Mouse (Mus musculus) hindbrain, embryonic 11.5 days (tissue): ENCODE data around the gene S100a13. TPM values are rescaled to one million over a fixed set of nuclear protein-coding genes. Genes with fewer than 3 reads are reported as not detected.

Experiments used
- ATAC-seq: fragments of 200-750 bp; cut with Nextera tagmentation; 2 replicates; pipeline ENCODE4 v1.8.0; 2017; ENCODE audit warnings: mild to moderate bottlenecking, moderate TSS enrichment, moderate library complexity; ENCODE audit not compliant: low FRiP score
- DNase-seq: peaks from one replicate; pipeline ENCODE4 v3.0.0-alpha.2; 2015; ENCODE audit warnings: low spot score
- H3K27ac ChIP-seq: fragments of 300-500 bp; sonication (generic); 2 replicates; pipeline ENCODE4 v1.5.1; 2014; ENCODE audit warnings: mild to moderate bottlenecking, low read depth, low read length
- H3K27me3 ChIP-seq: fragments of 300-500 bp; sonication (generic); 2 replicates; pipeline ENCODE4 v1.6.1; 2014; ENCODE audit warnings: mild to moderate bottlenecking, low read length, moderate library complexity, mixed read lengths; ENCODE audit not compliant: control insufficient read depth, insufficient read depth
- H3K36me3 ChIP-seq: fragments of 300-500 bp; sonication (generic); 2 replicates; pipeline ENCODE4 v1.6.1; 2014; ENCODE audit warnings: mild to moderate bottlenecking, low read length, moderate library complexity, mixed read lengths; ENCODE audit not compliant: control insufficient read depth, insufficient read depth
- H3K4me1 ChIP-seq: fragments of 300-500 bp; sonication (generic); replicated peaks from 2 replicates; pipeline ENCODE4 v1.6.1; 2014; ENCODE audit warnings: low read length, mixed read lengths; ENCODE audit not compliant: control insufficient read depth, insufficient read depth
- H3K4me2 ChIP-seq: fragments of 300-500 bp; sonication (generic); replicated peaks from 2 replicates; pipeline ENCODE4 v1.6.1; 2014; ENCODE audit warnings: mild to moderate bottlenecking, low read depth, low read length
- H3K4me3 ChIP-seq: fragments of 300-500 bp; sonication (generic); 2 replicates; pipeline ENCODE4 v1.5.1; 2014; ENCODE audit warnings: low read depth, low read length
- H3K9ac ChIP-seq: fragments of 300-500 bp; sonication (generic); 2 replicates; pipeline ENCODE4 v1.6.1; 2014; ENCODE audit warnings: low read depth, low read length
- H3K9me3 ChIP-seq: fragments of 300-500 bp; sonication (generic); 2 replicates; pipeline ENCODE4 v1.6.1; 2016; ENCODE audit warnings: low read length; ENCODE audit not compliant: control insufficient read depth
- WGBS: fragments of 180-500 bp; shearing (Covaris S2); extraction: QIAGEN DNeasy Blood & Tissue Kit; methylation state at CpG from one replicate; pipeline ENCODE4 v1.1.7; 2014; 5-methylcytosine and 5-hydroxymethylcytosine counted together
- polyA plus RNA-seq: library from polyadenylated mRNA; unstranded; fragments of >200 nt; fragmentation: Nextera tagmentation; extraction: Ambion mirVana; gene quantifications from 2 replicates; pipeline ENCODE4 v1.2.1, GENCODE M21; 2014

S100a13 gene
- polyA plus RNA-seq, 1 experiment from 2014 or later: 15.0 TPM

- no peak overlapping the region for H3K9ac ChIP-seq
- ATAC-seq (no peak), DNase-seq (no peak)
- H3K27ac ChIP-seq: no peak overlapping the region
- H3K4me2 ChIP-seq: no peak overlapping the region
- no peak overlapping the region for H3K4me3 ChIP-seq
- no peaks in the 10 kb centered on the region for H3K27me3 ChIP-seq
- H3K36me3 ChIP-seq: no peaks in the 10 kb centered on the region
- 67% methylated on average over 8 of the region's 9 CpGs for WGBS
- no peaks in the 10 kb centered on the region for H3K9me3 ChIP-seq
- peaks cover 6% of the 10 kb centered on the region; the same call in 1 of the 2 replicates for H3K4me1 ChIP-seq
These were observed 1.1 kb upstream of the S100a13 start for GRCm38 (mm10) chr3:90512948-90513642.

- DNase-seq (peak; percentile 68), ATAC-seq (peak; percentile 38; the same call in 1 of the 2 replicates)
- no peaks in the 10 kb centered on the region for H3K9me3 ChIP-seq
- no peaks in the 10 kb centered on the region for H3K27me3 ChIP-seq
- peak overlapping the region; percentile 25 for H3K4me3 ChIP-seq
- H3K4me1 ChIP-seq: peaks cover 6% of the 10 kb centered on the region; the same call in 1 of the 2 replicates
- no peaks in the 10 kb centered on the region for H3K36me3 ChIP-seq
- H3K4me2 ChIP-seq: peak overlapping the region; percentile 59
- H3K9ac ChIP-seq: 0 out of 2 replicates have a peak overlapping the region, but pooled peaks have one; percentile 34
- H3K27ac ChIP-seq: no peak overlapping the region
- WGBS: 1% methylated on average over 10 of the region's 10 CpGs
These were observed 456 bp downstream of the S100a13 start for GRCm38 (mm10) chr3:90514691-90515090.

GRCm38 (mm10) chr3:90515242-90515641, 1.0 kb downstream of the S100a13 start:
- no peaks in the 10 kb centered on the region for H3K27me3 ChIP-seq
- DNase-seq (no peak), ATAC-seq (no peak)
- 52% methylated on average over 1 of the region's 1 CpGs for whole genome bisulfite sequencing
- peaks cover 6% of the 10 kb centered on the region; the same call in 1 of the 2 replicates for H3K4me1 ChIP-seq
- H3K27ac ChIP-seq: no peak overlapping the region
- H3K36me3 ChIP-seq: no peaks in the 10 kb centered on the region
- H3K4me2 ChIP-seq: peak overlapping the region; percentile 59
- H3K4me3 ChIP-seq: peak overlapping the region; percentile 25; the same call in 1 of the 2 replicates
- no peak overlapping the region for H3K9ac ChIP-seq
- H3K9me3 ChIP-seq: no peaks in the 10 kb centered on the region

GRCm38 (mm10) chr3:90515789-90516188, 1.6 kb downstream of the S100a13 start:
- 90% methylated on average over 4 of the region's 4 CpGs for WGBS
- H3K9ac ChIP-seq: no peak overlapping the region
- DNase-seq (no peak), ATAC-seq (no peak)
- no peaks in the 10 kb centered on the region for H3K27me3 ChIP-seq
- H3K4me3 ChIP-seq: no peak overlapping the region
- no peaks in the 10 kb centered on the region for H3K36me3 ChIP-seq
- no peaks in the 10 kb centered on the region for H3K9me3 ChIP-seq
- H3K27ac ChIP-seq: no peak overlapping the region
- H3K4me1 ChIP-seq: peaks cover 6% of the 10 kb centered on the region; the same call in 1 of the 2 replicates
- H3K4me2 ChIP-seq: no peak overlapping the region

GRCm38 (mm10) chr3:90517711-90518110, 3.5 kb downstream of the S100a13 start:
- no peak for ATAC-seq
- Histone ChIP-seq H3K27ac (no peak overlapping the region), H3K9me3 (no peaks in the 10 kb centered on the region), H3K4me3 (no peak overlapping the region), H3K36me3 (no peaks in the 10 kb centered on the region), H3K4me1 (peaks cover 6% of the 10 kb centered on the region; the same call in 1 of the 2 replicates), H3K9ac (no peak overlapping the region), H3K27me3 (no peaks in the 10 kb centered on the region), H3K4me2 (no peak overlapping the region)
- WGBS: 86% methylated on average over 4 of the region's 4 CpGs
- DNase-seq: no peak

GRCm38 (mm10) chr3:90525421-90525820, 11.2 kb downstream of the S100a13 start:
- Histone ChIP-seq H3K4me1 (no peaks in the 10 kb centered on the region), H3K27me3 (no peaks in the 10 kb centered on the region), H3K4me3 (no peak overlapping the region), H3K9ac (no peak overlapping the region), H3K4me2 (no peak overlapping the region), H3K36me3 (no peaks in the 10 kb centered on the region), H3K9me3 (no peaks in the 10 kb centered on the region), H3K27ac (no peak overlapping the region)
- WGBS: 65% methylated on average over 4 of the region's 4 CpGs
- DNase-seq (peak; percentile 39), ATAC-seq (no peak)

GRCm38 (mm10) chr3:90526076-90526475, 11.8 kb downstream of the S100a13 start:
- 87% methylated on average over 2 of the region's 2 CpGs for WGBS
- Histone ChIP-seq H3K9ac (no peak overlapping the region), H3K27ac (no peak overlapping the region), H3K4me3 (no peak overlapping the region), H3K9me3 (no peaks in the 10 kb centered on the region), H3K4me1 (no peaks in the 10 kb centered on the region), H3K36me3 (no peaks in the 10 kb centered on the region), H3K4me2 (no peak overlapping the region), H3K27me3 (no peaks in the 10 kb centered on the region)
- no peak for ATAC-seq
- DNase-seq: no peak

GRCm38 (mm10) chr3:90526580-90526979, 12.3 kb downstream of the S100a13 start, which contains the start of gene S100a14:
Gene S100a14, plus strand, starts transcription at chr3:90526856.
- no peak for DNase-seq
- WGBS: 75% methylated on average over 5 of the region's 5 CpGs

GRCm38 (mm10) chr3:90527291-90527873, 13.1 kb downstream of the S100a13 start:
- 87% methylated on average over 7 of the region's 7 CpGs for WGBS
- H3K36me3 ChIP-seq: no peaks in the 10 kb centered on the region
- H3K4me2 ChIP-seq: no peak overlapping the region
- no peaks in the 10 kb centered on the region for H3K4me1 ChIP-seq
- H3K9me3 ChIP-seq: no peaks in the 10 kb centered on the region
- no peak overlapping the region for H3K27ac ChIP-seq
- H3K9ac ChIP-seq: no peak overlapping the region
- DNase-seq (no peak), ATAC-seq (no peak)
- no peak overlapping the region for H3K4me3 ChIP-seq
- H3K27me3 ChIP-seq: no peaks in the 10 kb centered on the region

More at GRCm38 (mm10) chr3:90526580-90526979, 12.3 kb downstream of the S100a13 start, which contains the start of gene S100a14:
- Histone ChIP-seq H3K4me1 (no peaks in the 10 kb centered on the region), H3K9me3 (no peaks in the 10 kb centered on the region), H3K4me3 (no peak within 1 kb of the TSS), H3K36me3 (no peaks in the 10 kb centered on the region), H3K4me2 (no peak within 1 kb of the TSS), H3K27ac (no peak within 1 kb of the TSS), H3K27me3 (no peaks in the 10 kb centered on the region), H3K9ac (no peak within 1 kb of the TSS)
- ATAC-seq: no peak
